Mouse (Mus musculus): ENCODE data around the gene D430041D05Rik.

D430041D05Rik gene

GRCm38 (mm10) chr2:104188859-104189258 lies 222.0 kb downstream of the D430041D05Rik start:
- peak; percentile 73 to 82 for DNase-seq

DNA sequence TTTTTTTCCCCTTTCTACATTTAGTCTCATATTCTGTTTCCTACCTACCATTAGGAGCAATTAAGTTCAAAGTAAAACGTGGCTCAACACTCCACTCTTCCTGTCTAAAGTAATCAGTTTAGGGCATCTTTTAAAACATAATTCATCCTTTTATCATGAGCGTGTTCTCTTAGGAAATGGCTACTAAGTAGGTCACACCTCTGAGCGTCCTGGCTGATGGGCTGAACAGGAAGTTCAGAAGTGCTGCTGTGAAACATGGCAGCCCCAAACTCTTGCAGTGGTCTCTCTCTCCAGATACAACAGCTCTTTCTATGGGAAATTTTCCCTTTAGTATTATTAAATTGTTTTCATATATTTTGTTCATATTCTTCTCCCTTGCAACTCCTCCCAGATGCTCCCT lies 223.7 kb downstream of the D430041D05Rik start:
- no peak for DNase-seq

DNA sequence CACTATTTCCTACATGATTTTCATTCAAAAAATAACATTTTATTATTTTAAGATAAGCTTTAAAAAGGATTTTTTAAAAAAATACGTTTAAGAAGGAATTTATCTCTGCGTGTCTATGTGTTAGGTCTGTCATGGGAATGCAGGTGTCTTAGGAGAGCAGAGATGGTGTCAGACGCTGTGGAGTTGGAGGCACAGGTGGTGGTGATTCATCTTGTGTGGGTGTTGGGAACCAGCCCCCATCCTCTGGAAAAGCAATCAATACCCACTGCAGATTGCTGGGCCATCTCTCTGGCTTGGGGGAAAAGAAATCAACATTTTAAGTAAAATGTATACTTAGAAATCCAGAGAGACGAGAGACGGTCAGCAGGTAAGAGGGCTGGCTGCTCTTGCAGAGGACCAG lies 225.2 kb downstream of the D430041D05Rik start:
- no peak for DNase-seq

GRCm38 (mm10) chr2:104184296-104184695 lies 226.5 kb downstream of the D430041D05Rik start:
- no peak for DNase-seq

GRCm38 (mm10) chr2:104183246-104183845 lies 227.5 kb downstream of the D430041D05Rik start:
- DNase-seq: no peak

GRCm38 (mm10) chr2:104179636-104180035 lies 231.2 kb downstream of the D430041D05Rik start:
- no peak for DNase-seq

DNA sequence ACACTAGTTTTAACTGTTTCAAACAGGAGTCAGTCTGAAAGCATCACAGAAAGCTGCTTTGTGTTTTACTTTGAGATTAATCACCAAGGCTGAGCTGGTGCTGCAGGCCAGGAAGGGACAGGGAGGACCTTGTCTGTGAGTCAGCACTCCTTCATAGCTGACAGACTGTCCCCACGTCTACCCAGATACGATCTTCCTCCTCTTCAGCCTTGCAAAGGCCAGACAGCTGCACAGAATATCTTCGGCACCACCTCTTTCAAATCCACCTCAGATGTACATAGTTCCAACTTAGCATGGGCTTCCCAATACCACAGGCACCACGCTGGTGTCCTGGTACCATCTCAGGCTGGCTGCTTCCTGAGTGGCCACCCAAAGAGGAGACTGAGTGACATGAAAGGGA lies 232.6 kb downstream of the D430041D05Rik start:
- DNase-seq: no peak

GRCm38 (mm10) chr2:104176979-104177704 lies 233.7 kb downstream of the D430041D05Rik start:
- peak; percentile 57 to 59 for DNase-seq

- peak; percentile 81 to 85 for DNase-seq
Measured at GRCm38 (mm10) chr2:104176166-104176978, 234.4 kb downstream of the D430041D05Rik start.

GRCm38 (mm10) chr2:104175476-104176165 lies 235.2 kb downstream of the D430041D05Rik start:
- DNase-seq: peak in 1 of 2 experiments; percentile 65

- DNase-seq: no peak
Measured at GRCm38 (mm10) chr2:104173431-104173830, 237.4 kb downstream of the D430041D05Rik start.

GRCm38 (mm10) chr2:104172695-104173348 lies 238.0 kb downstream of the D430041D05Rik start:
- DNase-seq: no peak

GRCm38 (mm10) chr2:104168186-104168896 lies 242.5 kb downstream of the D430041D05Rik start:
- DNase-seq: no peak

- no peak for DNase-seq
Measured at GRCm38 (mm10) chr2:104167765-104168164, 243.0 kb downstream of the D430041D05Rik start.

DNA sequence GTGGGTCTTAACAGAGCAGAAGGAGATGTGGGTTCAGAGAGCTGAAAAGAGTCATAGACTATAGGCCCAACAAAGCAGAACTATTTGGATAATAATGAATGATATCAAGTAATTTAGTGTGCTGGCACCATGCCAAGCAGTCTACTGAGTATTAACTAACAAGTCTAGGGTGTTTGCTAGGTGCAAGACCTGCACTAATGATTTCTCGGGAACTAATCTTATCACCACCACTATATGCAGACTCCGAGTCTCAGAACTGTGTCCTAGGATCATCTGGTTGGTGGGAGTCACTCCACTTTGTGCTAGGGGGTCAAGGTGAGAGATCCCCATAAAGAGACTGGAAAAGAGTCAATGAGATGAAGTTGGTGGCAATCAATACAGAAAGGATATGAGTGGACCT lies 245.2 kb downstream of the D430041D05Rik start:
- DNase-seq: no peak

- no peak for DNase-seq
Measured at GRCm38 (mm10) chr2:104163978-104164487, 246.8 kb downstream of the D430041D05Rik start.

DNA sequence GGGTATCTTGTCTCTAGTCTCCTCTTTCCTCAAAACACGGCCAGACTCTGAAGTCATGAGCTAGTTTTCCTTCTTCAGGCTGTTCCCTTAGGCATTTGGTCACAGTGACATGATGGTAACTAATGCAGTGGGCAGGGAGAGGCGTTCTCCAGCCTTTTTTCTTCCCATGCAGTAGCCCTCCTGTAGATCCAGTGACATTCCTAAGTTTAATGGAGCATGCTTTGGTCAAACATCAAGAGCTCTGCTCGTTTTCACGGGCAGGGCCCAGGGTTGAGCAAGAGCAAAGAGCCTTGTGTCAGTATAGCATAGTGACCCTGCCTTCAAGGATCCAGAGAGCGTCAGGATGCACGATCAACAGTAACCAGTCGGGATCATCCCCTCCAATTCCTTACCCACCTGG lies 247.4 kb downstream of the D430041D05Rik start:
- no peak for DNase-seq

- DNase-seq: no peak
Measured at GRCm38 (mm10) chr2:104157831-104158230, 253.0 kb downstream of the D430041D05Rik start.

DNA sequence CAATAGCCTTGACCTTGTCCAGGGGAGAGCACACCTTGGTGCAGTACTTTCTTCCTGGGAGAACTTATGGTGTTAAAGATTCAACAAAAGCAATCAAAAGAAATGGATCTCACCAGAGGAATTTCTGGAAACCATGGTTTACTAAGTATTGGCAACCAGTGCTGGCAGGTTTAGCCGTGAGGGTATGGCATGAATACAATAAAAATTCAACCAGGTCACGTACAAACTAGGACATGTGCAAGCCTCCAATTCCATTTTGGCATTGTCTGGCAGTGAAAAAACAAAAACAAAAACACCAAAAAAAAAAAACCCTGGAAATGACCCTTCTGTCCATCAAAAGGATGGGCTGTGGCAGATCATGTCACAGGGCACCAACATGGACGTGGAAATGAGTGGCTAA lies 256.9 kb downstream of the D430041D05Rik start:
- no peak for DNase-seq

DNA sequence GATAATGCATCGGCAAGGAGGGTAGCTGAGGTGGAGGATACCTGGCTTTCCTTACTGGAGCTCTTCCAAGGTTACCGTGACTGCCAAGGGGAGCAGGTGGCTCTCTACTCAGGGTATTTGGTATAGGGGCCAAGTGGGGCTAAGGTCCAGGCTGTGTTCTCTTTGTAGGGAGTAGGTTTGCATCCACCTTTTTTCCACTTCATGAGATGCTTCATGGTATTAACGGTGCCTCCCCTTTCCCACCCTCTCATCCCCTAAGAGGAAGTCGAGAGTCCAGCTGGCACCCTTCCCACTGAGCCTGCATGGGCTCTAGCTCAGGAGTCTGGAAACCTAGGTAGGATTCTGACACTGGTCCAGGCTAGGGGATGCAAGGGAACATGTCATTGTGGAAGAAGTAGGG lies 257.5 kb downstream of the D430041D05Rik start:
- peak; percentile 98 to 99 for DNase-seq

DNA sequence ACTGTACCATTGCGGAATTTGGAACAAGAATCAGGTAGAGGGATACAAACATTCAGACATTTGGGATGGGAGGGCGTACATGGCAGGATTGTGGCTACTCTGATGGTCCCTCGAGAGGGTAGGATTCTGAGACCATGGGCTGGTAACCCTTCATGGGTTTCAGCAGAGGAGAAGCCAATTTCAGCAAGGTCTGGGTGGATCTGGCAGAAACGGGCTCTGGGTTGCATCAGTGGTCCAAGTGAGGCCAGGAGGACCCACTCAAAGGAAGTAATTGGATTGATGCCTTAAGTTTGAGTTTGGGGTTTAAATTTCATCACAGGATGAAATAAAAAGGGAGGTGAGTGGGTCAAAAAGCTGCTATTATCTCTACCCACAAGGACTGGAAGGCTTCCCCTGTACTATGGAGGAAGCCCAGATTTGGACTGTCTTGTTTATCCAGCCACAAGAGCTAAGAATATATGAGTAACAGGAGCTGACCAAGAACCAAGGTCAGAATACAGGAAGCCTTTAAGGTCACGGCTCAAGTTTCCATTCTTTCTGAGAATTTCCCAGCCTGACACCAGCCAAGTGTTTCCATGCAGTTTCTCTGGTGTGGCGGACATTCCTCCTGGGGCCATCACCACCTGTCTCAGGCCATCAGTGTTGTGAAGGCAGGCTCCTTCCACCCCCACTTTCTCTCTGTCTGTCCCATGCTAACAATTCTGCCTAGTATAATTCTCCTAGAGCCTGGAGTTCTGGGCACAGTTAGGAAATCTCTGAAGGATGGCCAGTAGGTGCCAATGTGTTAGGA lies 260.0 kb downstream of the D430041D05Rik start:
- no peak for DNase-seq

All from cerebellum, postnatal 10 days (tissue).